Mouse (Mus musculus) urinary bladder, adult 18-20 months (tissue): ENCODE results near the gene Nfe2l1.
A peak's percentile ranks its signal among the peaks of the same experiment; 100 is the strongest.
"Not testable (repeated sequence)": the region's sequence is repeated elsewhere in the genome, so short reads cannot be mapped to it uniquely, and the experiment has no call there.

Source experiments
- DNase-seq, 2 experiments: peaks; one replicate each; pipeline ENCODE4 v3.0.0; 2022; ENCODE audit warnings: low spot score in 2 of 2, mixed read lengths in 2 of 2

Gene Nfe2l1

DNA sequence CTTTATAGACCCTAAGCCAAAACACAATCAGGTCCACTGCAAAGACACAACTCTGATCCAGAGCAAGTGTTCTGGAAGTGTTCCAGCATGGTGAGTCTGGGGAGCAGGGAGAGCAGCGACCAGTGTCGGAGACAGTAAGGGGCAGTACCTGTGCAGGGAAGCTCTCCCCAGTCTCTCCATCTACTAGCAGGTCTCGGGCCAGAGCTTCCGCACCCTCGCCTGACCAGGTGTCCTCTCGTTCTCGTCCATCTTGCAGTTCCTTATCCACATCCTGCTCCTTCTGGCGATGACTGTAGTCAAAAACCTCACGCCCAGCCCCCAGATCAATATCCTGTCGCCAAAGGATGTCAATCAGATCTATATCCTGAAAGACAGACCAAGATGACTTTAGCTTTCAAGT, 7.8 kb downstream of the Nfe2l1 start:
- DNase-seq = no peak

GRCm38 (mm10) chr11:96818128-96818710, 11.5 kb downstream of the Nfe2l1 start:
- DNase-seq = no peak

GRCm38 (mm10) chr11:96816979-96817378, 12.8 kb downstream of the Nfe2l1 start:
- no peak for DNase-seq

GRCm38 (mm10) chr11:96816494-96816893, 13.3 kb downstream of the Nfe2l1 start:
- no peak for DNase-seq

- DNase-seq = no peak
Measured at GRCm38 (mm10) chr11:96815895-96816294, 13.9 kb downstream of the Nfe2l1 start.

DNA sequence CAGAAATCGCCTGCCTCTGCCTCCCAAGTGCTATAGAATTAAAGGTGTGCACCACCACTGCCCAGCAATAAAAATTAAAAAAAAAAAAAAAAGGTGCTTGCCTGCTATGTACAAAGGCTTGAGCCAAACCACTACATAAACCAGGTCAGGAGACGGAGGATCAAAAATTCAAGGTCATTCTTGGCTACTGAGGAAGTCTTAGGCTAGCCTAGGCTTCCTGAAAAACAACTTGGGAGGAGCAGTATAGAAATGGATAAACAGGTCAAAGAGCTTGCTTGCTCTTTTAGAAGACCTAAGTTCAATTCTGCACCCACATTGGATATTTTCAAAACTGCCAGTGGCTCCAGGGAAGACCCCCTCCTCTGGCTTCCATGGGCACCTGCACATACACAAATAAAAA, 15.3 kb downstream of the Nfe2l1 start:
- DNase-seq = no peak

DNA sequence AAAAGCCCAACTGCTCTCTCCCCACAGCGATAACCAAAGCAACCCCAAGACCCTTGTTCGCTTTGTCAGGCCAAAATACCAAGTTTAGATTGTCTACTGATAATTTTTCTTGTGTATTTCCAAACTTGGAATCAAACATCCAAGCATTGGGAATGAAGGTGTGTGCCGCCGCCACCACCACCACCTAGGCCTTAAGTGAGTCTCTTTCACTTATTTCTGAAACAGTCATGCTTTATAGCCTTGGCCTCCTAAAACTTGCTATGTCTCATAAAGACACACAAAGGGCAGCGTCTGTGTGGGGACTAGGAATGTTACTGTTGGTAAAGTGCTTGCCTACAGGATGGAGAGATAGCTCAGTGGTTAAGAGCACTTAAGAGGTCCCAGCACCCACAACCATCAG, 15.8 kb downstream of the Nfe2l1 start:
- DNase-seq = no peak

DNA sequence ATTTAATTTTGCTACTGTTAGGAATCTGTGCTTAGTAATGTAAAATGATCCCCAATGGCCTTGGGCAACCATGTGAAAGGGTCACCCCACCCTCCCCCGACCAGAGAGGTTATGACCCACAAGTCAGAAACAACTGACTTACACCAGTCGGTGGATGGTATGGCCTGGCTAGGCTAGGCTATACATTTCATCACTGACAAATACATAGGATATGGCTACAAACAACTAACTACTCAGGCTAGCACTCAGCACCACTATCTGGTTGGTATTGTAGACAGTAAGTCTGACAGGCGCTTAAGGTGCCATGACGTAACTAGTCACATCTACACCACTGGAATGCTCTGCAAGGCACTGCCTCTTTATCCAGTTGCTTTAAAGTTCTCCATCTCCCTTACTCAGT, 16.3 kb downstream of the Nfe2l1 start:
- DNase-seq = no peak

DNA sequence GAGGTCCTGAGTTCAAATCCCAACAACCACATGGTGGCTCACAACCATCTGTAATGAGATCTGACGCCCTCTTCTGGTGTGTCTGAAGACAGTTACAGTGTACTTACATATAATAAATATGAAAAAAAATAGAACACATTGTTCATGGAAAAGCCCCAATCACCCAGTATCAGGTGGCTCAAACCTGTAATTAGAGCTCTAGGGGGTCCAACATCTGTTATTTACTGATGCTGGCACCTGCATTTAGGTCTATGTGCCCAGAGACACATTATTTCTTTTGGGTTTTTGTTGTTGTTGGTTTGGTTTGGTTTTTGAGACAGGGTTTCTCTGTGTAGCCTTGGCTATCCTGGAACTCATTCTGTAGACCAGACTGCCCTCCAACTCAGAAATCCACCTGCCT, 18.6 kb downstream of the Nfe2l1 start:
- not testable (repeated sequence) for DNase-seq

GRCm38 (mm10) chr11:96809562-96810235, 20.1 kb downstream of the Nfe2l1 start:
- no peak for DNase-seq

- DNase-seq = no peak
Measured at GRCm38 (mm10) chr11:96808066-96808465, 21.7 kb downstream of the Nfe2l1 start.

- no peak for DNase-seq
Measured at GRCm38 (mm10) chr11:96805606-96806005, 24.2 kb downstream of the Nfe2l1 start.

DNA sequence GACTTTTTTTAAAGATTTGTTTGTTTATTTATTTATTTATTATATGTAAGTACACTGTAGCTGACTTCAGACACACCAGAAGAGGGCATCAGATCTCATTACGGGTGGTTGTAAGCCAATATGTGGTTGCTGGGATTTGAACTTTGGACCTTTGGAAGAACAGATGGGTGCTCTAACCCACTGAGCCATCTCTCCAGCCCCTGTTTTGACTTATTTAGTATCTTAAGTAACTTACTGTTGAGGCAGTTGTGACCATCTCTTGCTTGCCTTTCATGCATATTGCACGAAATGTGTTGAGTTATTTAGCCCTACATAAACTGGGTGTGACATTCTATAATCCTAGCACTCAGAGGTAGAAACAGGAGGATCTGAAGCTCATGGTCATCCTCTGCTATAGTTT, 30.3 kb downstream of the Nfe2l1 start:
- DNase-seq = no peak

DNA sequence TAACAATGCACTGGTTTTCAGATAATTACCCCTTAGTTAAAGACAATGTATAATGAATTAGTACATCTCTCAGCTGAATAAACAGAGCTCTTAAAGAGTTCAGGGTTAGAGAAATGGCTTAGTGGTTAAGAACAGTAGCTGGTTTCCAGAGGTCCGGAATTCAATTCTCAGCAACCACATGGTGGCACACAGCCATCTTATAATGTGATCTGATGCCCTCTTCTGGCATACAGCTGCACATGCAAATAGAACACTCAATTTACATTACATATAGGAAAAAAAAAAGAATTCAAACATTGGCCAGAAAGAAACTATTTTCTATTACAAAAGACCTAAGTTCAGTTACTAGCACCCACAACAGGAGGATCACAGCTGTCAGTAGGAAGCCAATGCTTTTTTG, 33.2 kb downstream of the Nfe2l1 start:
- DNase-seq = no peak

DNA sequence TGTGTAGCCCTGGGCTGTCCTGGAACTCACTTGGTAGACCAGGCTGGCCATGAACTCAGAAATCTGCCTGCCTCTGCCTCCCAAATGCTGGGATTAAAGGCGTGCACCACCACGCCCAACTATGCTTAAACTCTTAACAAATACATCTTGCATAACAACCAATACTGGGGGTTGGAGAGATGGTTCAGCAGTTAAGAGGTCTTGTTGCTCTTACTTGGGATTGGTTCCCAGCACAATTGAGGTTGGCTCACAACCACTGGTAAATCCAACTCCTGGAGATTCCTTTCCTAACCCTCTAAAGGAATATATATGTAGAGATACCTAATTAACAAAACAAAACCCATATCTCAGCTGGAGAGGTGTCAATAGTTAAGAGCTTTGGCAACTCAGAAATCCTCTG, 33.7 kb downstream of the Nfe2l1 start:
- DNase-seq = no peak

DNA sequence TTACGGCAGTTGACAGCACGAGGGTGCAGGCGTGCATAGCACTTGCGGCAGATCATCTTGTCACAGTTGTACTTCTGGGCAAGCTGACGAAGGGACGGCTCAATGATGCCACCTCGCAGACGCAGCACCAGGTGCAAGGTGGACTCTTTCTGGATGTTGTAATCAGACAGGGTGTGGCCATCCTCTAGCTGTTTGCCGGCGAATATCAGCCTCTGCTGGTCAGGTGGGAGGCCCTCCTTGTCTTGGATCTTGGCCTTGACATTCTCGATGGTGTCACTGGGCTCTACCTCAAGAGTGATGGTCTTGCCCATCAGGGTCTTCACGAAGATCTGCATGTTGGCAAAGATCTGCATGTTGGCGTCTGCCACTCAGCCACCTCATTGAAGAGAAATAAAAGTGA, 34.3 kb downstream of the Nfe2l1 start:
- DNase-seq = no peak

DNA sequence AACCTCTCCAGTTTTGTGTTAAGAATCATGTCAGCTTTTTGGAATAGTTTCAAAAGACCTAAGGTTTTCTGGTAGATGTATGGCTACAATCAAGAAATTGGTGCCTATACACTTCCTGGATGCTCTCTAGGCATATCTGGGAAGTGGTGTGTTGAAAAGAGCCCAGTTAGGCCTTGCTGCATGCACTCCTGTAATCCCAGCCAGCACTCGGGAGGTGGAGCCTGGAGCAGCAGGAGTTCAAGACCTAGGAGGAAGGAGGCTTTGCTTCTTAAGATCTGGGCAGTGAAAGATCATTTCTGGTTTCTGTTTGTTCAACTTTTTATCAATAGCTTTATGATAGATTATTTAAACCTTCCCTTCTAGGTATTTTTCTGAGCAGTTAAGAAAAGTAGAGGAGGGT, 39.1 kb downstream of the Nfe2l1 start:
- no peak for DNase-seq

DNA sequence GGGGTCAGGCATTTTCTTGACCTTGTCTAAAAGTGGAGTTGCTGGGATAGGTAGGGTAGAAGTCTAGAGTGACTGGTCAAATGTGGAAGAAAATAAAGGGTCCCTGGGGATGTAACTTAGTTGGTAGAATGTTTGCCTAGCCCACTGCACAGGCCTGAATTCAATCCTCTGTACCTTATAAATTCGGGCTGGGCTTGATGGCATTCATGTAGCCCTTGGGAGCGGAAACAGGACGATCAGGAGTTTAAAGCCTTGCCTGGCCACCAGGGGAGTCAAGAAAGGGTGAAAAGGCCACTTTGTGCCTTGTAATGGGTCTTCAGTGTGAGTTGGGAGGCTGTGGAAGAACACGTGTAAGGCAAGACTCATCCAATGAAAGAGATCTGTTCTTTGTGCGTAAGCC, 39.8 kb downstream of the Nfe2l1 start:
- DNase-seq = no peak

GRCm38 (mm10) chr11:96788871-96789795, 40.6 kb downstream of the Nfe2l1 start, which contains the start of gene Cbx1:
TSS of gene Cbx1 (plus strand) at chr11:96789127.
- peak; percentile 88 to 89 for DNase-seq

DNA sequence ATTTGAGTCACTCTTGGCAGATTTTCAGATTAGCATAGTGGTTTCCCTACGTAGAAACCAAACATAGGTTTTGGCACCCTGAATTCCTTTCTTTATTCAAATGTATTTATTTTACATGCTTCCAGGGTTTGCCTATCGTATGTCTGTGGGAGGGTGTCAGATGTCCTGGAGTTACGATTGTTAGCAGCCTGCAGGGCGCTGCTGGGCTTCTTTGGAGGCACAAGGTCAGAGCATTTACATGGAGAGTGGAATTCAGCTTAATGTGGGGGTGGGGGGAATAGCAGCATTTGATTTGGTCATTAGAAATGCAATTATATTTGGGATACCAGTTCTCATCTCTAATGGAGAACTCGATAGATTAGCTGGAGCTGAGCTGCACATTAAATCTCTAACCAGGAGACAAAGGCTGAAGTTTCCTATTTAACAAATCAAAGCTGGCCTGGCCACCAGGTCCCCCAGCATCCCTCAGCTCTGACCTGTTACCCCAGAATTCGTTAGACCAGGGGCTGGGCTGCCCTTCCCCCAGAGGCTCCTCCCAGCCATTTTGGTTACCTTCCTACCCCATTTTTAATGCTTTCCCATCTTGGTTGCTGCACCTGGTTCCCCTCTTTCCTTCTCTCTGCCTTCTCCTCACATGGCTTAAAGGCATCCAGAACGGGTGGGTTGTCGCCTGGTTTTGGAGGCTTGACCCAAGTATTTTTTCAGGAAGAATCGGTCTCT, 42.9 kb downstream of the Nfe2l1 start:
- no peak for DNase-seq

DNA sequence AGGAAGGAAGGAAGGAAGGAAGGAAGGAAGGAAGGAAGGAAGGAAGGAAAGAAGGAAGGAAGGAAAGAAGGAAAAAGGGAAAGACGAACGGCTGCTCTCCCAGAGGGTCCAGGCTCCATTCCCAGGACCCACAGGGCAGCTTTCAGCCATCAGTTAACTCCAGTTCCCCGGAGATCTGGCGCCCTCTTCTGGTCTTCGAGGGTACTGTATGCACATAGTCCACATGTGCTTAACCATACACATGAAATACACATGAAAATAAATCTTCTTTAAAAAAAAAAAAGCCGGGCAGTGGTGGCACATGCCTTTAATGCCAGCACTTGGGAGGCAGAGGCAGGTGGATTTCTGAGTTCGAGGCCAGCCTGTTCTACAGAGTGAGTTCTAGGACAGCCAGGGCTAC, 44.9 kb downstream of the Nfe2l1 start:
- DNase-seq = peak in 1 of 2 experiments; percentile 47

- DNase-seq = no peak
Measured at GRCm38 (mm10) chr11:96781425-96781824, 48.3 kb downstream of the Nfe2l1 start.
